Mouse (Mus musculus) c-Kit-positive CD71-positive TER-119-negative erythroid progenitor cells, embryonic 14.5 days (primary cell): ENCODE measurements around the gene Ppm1l.
A peak's percentile ranks its signal among the peaks of the same experiment; 100 is the strongest.

ENCODE experiments used
- DNase-seq: peaks from one replicate; pipeline ENCODE4 v3.0.0-alpha.2; 2013; ENCODE audit warnings: low read depth

Ppm1l gene

DNA sequence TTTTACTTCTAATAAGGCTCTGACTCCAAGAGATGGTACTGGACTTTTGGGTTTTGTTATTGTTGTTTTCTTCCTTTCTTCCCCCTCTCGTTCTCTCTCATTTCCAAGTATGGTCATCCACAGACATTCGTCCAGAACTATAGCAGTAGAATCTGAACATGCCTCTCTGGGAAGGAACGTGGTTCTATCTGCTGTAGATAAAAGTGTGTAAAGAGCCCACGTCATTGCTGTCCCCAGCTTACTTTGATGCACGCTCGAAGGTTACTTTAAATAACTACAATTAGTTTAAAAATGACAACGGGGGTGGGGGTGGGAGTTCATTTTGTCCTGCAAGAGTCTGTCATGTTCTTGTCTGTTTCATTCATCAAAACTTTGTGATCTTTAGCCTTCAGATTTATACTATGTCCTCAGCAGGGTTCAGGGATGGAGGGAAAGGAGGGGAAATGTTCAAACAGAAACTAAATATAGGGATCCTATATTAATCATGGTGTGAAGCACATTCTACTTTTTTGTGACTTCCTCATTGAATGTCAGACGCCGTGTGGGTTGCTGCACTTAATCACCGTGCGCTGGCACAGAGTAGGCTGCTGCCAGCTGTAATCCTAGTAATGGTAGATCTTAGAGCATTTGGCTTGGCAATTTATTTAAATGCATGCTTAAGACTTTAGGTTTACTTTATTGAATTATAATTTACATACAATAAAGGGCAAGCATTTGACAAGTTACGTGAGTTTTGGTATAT, 122.3 kb downstream of the Ppm1l start:
- no peak for DNase-seq

DNA sequence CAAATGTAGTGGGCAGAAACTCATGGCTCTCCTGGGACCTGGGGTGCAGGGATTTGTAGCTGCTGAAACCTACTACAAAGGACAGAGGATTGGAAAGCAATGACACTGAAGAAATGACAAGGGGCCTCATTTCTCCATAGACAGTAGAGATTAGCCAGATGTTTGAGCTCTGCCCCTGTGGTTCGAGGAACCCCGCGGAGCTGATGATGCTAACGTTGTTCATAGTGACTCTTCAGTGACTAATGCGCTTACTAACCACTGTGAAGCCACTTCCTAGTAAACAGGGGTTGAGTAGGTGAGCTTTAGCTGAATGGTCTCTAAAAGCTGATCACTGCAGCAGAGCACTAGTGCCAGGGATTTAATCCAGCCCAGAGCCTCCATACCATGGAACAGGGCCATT, 124.1 kb downstream of the Ppm1l start:
- DNase-seq: no peak

DNA sequence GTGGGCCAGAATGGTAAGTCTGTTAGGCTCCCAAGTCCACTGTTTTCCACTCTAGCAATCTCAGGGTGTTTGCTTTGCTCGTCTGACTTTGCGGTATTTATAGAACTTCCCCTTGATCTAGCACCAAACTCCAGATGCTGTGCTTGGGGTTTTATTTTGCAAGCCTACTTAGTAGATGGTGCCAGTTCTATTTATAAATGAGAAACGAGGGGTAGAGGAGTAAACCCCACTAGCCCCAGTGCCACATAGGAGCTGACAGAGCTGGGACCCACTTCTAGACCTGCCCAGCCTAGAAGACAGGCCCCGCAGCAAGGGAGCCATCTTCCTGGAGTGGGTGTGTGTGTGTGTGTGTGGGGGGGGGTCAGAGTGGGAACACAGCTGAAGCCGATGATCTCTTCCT, 130.3 kb downstream of the Ppm1l start:
- no peak for DNase-seq

DNA sequence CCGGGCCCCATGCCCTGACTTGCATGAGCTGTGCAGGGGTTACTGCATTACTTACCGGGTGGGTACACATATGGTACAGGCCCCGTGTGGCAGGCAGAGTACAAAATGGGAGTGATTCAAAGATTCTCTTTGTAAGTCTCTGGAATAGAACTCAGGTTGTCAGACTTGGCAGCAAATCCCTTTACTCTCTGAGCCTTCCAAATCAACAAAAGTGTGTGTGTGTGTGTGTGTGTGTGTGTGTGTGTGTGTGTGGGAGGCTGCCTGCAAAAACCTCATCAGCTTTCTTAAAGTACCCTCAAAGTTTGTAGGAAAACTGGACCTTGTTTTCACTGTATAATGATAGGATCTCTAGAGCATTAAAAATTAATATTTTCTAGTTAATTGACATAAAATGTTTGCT, 132.4 kb downstream of the Ppm1l start:
- DNase-seq: no peak

DNA sequence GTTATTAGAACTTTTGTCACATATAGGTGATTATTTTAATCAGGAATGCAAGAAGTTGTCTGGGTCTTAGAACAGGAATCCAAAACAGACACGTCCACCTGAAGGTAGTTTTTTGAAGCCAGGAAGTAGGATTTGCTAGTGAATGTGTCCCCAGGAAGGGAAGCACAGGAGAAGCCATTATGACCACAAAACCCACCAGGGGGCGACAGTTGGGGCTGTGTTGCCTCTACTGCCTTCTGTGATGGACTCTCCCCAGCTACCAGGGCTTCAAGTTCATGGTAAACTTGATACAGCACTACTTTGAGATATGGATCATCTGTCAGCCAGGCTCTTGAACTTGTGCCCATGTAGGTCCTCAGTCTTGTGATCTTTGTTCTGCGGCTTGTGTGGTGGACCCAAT, 137.7 kb downstream of the Ppm1l start:
- DNase-seq: no peak

DNA sequence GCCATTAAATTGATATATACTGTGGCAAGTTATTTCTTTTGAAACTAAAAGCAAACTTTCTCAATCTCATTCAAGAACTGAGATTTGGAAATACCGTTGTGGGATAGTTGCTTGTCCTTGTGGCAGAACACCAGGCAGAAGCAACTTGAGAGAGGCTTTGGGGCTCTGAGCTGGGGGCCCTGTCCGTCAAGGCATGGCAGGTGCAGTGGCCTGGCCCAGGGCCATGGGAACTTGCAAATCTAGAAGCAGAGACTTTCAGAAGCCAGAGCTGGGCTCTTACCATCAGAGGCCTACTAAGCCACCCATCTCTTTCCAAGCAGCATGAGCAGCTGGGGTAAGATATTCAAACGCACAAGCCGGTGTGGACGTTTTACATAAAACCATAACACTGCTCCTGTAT, 139.4 kb downstream of the Ppm1l start:
- DNase-seq: no peak

DNA sequence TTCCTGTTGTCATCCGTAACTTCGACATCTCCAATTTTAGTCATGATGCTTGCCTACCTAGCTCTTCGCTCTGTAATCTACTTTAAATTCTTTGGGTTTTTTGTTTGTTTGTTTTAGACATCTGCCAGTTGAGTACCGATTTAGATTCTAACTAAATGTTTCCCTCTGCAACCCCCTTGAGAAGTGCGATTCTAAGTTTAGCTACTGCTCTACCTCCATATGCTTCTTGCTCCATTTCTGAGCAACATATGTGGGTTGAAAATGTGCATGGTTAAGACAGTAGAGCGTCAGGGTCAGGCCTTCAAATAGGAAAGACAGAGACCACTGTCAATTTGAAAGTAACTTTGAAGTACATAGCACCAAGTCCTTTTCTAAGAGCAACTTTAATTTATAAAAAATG, 142.1 kb downstream of the Ppm1l start:
- no peak for DNase-seq

DNA sequence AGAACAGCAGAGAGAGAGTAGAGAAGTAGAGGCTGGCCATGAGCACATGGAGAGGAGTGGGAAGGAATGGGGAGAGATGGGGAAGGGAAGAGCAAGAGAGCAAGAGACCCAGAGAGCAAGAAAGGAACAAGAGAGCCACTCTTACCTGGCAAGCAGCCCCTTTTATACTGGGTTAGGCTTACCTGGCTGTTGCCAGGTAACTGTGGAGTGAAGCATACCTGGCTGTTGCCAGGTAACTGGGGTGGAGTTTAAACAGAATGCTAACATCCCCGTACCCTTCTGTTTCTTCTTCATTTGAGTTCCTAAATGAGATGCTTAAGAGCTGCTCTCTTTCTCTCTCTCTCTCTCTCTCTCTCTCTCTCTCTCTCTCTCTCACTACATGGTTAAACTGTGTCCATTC, 145.3 kb downstream of the Ppm1l start:
- DNase-seq: no peak

DNA sequence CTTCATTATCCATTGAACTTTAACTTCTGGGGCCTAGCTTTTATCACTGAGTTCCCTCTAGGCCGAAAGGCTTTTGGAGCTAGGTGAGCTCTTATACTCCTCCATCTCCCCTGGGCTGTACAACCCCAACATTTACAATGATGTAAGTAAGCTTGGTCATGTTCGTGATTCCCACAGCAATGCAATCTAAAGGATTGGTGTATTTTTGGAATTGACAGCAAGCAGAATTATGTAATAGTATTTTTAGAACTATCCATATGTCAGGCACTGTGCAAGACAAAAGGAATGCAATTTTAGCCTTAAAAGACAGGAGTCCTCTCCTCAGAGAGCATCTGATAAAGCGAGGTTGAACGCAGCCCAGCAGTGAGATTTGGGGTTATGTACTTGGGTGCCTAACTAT, 149.1 kb downstream of the Ppm1l start:
- DNase-seq: no peak

DNA sequence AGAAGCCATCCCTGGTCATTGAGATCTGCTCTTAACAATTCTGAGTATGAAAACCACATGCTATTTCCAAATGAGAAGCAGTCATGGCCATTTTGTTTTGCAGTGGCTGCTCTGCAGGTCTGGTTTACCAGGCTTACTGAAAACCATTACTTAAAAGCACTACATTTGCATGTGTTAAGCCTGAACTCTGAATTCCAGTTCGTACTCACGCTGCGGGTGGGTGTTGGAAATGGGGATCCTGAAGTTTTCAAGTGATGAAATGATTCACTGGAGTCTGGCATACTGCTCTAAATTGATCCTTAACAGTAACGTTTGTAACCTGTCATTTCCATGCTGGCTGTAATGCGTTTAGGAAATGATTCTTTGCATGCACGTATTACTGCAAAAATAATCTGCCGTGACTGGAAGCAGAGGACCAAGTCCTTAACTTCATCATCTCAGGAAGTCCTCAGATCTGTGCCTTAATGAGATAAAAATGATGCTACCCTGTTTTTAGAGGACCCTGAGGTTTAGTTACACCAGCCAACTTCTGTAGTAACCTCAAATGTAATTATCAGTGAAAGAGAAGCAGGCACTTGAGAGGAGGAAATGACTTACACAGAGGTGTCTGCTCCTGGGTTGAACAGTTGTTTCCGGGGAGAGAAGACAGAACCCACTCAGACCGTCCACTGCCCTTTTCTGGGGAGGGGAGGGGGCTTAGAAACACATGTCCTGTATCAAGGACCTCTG, 151.8 kb downstream of the Ppm1l start:
- DNase-seq: no peak

DNA sequence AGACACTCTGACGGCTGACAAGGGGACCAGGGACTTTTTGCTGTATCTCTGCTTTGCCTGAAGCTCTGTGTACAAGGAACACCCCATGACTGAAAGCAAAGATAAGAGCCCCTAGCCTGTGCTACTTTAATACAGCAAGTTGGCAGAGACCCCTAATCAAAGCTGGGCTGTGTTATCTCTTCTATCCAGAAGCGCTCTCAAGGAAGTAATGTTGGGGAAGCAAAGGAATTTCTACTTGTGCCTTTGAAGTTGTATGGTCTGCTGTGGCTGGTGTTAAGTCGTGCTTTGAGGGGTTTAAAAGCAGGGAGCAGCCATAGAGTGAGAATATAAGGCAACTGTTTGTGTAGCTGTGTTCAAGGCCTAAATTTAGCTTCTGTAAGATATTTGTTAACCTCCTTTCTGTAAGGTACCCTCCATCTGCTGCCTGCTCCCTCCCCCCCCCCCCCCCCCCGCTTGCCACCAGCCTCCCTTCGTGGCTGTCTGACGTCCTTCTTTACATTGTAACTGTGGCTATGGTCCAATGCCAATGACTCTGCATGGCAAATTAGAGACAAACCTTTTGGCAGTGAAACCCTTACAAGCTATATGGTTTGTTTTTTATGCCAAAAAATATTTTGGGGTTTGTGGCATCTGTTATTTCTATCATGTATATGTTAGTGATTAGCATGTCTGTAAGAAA, 152.9 kb downstream of the Ppm1l start:
- peak; percentile 52 for DNase-seq

DNA sequence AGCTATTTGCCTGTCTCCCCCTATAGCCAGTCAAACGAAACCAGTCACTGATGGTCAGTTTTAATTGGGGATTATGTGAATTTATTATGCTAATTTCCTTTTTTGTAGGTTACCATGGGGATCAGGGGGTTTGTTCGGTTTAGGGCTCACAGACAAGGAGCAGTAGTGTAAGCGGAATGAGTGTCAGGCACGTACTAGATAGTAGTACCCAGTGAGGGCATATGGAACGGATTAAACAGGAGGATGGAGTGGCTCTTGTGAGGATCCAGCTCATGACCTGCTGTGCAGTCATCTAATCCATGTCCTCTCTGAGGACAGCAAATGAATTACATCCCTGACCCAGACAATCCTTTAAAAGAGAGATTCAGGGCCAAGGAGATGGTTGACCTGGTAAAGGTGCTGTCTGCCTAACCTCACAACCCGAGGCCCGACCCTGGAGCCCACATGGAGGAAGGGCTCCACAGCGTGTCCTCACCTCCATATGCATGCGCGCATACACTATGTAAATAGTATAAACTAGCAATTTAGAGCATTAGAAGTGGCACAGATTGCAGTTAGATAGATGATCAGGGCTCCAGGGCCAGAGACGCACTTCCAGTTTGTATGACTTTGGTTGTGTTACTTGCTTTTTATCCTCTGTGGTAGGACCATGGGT, 153.6 kb downstream of the Ppm1l start:
- DNase-seq: no peak

DNA sequence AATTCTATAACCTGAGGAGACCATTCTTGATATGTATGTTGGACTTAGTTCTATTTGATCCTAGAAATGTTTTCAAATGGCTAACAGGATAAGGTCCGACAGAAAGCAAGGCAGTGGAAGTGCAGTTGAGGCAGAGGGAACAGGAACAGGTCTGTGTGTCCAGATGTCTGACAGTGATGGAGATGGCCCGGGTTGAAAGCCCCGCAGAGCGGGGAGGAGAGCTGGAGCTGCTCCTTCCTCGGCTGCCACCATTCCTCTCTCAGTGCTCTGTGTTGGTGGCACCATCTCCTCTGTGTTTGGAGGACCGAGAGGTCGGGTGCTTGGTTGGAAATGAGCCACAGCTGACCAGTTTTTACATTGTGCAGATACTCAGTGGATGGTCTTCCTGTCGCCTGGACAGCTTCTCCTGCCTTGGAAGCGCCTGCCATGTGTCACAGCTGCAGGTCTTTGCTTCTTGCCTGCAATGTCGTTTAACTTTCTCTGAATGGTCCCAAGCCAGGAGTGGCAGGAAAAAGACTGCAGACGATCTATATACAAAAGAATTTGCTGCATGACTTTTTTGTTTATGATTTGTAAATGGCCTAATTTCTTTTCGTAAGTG, 159.3 kb downstream of the Ppm1l start:
- no peak for DNase-seq

DNA sequence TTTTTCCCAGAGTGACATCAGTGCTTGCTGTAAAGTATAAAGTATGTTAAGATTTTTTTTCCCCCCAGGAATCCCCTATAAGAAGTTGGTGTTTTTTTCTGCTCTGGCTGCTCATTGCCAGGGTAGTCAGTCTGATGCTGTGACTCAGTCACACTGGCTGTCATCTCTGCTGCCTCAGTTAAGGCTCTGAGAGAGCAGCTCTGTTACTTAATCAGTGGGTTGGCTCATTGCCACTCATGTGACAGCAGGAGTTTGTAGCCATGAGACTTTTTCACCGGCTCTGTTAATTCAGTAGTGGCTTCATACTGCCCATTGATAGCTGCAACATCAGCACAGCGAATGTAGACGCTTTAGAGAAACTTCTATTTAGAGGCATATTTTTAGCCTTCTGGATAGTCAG, 163.3 kb downstream of the Ppm1l start:
- no peak for DNase-seq

DNA sequence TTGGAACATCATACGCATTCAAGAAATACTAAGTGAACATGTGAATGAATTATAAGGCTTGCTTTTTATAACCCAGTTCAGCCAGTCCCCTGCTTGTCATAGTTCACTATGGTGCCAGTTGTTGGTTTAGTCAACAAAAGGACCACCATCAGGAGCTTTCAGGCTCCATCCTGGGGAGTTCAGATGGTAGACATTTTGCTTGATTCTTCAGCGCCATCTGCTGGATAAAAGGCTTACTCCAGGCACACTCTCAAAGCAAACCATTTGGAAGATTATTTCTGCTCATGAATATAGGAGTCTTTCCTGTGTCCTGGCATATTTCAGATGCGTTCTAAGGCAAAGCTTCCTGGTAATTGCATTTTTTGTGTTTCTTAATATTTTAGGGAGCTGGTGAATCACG, 165.2 kb downstream of the Ppm1l start:
- DNase-seq: peak; percentile 48

DNA sequence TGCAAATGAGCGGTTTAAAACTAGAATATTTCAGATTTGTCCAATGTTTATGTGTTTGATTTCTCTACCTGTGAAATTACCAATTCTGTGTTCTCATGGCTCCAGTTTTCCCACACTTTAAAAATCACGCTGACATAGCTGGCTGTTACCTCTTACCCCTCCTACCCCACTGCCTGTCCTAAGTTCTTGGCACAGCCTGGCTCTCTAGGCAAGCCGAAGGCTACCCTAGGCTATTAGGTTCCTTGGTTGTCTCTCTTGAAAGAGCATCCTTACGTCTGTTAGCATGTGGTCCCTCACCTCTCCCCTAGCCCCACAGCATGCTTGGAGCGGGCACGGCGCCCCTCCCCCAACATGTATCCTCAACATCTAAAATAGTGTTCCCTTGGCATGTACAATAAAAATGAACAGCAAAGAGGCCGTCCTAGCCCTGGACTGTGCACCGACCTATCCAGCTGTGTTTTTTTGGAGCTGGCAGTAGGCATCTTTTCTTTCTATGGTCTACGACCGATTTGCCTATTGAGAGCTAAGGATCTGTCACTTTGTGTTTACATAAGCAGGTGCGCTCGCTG, 167.4 kb downstream of the Ppm1l start:
- DNase-seq: no peak

DNA sequence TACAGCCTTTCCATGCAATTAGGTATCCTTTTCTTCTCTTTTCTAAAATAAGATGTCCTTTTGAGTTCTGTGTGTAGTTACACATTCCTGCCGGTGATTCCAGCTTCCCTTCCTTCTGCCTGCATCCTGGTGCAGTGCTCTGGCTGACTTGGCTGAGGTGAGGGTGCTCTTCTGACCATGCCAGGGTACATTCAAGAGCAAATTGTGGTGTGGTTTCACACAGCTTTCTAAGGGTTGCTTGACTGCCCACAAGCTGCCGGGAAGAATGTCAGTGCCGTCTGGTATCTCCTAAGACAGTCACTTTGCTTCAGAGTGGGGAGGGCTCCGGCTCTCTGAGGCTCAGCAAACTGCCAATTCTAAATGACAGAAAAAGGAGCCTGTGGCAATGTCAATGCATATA, 167.9 kb downstream of the Ppm1l start:
- DNase-seq: no peak

DNA sequence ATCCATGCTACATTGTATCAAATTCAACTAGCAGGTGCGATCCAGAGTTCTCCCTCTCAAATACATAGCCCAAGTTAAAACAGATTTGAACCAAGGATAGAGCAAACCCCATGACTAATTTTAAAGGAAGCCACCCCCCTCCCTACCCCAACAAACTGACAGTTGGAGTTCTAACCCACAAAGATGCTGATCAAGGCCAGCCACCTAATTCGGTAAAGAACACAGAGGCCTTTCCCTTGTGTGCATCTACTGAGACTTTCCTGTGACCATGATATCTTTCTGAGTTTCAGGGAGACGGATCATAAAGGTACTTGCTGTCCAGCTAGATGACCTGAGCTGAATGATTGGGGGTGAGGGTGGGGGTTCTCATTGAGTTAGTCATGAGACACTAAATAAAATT, 168.7 kb downstream of the Ppm1l start:
- no peak for DNase-seq

DNA sequence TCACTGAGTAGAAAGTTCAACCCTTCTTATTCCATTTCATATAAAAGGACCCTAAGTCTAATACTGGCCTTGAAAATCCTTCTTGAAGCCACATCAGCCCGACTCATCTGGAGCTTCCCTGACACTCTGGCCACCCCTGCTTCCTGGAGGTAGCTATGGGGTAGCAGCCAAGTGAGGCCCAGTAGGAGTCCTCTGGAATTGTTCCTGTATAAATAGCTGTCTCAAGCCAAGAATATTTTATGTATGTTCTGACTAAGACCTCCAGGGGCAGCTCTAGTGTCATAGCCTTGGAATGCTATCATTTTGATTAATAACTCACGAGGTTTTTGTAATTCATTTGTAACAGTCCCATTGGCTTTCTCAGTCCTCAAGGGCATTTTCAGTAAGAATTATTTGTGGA, 169.1 kb downstream of the Ppm1l start:
- DNase-seq: no peak

DNA sequence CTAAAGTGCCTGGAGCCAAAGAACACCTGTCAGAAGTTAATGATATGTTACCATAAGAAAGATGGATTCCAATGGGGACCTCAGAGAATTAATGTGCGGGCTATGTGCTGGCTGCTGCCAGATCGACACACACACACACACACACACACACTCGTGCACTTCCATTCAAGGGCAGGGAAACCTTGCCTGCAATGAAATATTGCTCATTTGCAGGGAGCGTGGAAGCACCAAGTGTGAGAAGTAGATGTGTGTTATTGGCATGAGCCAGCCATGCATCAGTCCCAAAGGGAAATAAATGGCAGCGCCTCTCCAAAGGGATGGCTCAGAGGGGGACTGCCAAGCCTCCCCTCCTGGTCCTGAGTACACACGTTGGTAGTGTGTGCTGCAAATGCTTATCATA, 170.8 kb downstream of the Ppm1l start:
- DNase-seq: no peak

DNA sequence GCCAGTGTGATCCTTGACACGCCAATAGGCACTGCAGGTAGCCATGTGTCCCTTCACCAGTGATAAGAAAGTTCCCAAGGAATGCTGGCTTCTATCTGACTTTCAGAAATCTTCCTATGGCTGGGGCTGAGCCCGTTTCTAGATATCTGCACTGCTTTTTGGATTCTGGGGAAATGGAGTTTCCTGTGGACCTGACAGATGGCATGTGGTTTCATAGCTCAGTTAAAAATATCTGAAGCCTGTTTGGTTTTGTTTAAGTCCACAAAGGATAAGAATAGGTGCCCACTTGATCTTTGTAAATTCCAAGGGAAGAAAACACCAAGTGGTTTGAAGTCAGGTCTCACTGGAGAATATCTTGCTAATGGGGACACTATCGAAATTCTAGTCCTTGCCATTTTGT, 173.0 kb downstream of the Ppm1l start:
- DNase-seq: no peak
